Mouse (Mus musculus) heart, embryonic 15.5 days (tissue): Measurements from ENCODE around the gene Cyp17a1. TPM values are rescaled to one million over a fixed set of nuclear protein-coding genes. Genes with fewer than 3 reads are reported as not detected.

Source experiments
- ATAC-seq: fragments of 200-750 bp; cut with Nextera tagmentation; replicated peaks from 2 replicates; pipeline ENCODE4 v1.8.0; 2017; ENCODE audit warnings: low read depth, moderate TSS enrichment; ENCODE audit not compliant: insufficient number of reproducible peaks, insufficient read depth, low FRiP score
- H3K27ac ChIP-seq: fragments of 300-500 bp; sonication (generic); 2 replicates; pipeline ENCODE4 v1.5.1; 2015; ENCODE audit warnings: mild to moderate bottlenecking, inconsistent platforms
- H3K27me3 ChIP-seq: fragments of 300-500 bp; sonication (generic); 2 replicates; pipeline ENCODE4 v1.6.1; 2015; ENCODE audit warnings: inconsistent platforms
- H3K36me3 ChIP-seq: fragments of 300-500 bp; sonication (generic); 2 replicates; pipeline ENCODE4 v1.6.1; 2015; ENCODE audit warnings: mild to moderate bottlenecking, inconsistent platforms
- H3K4me1 ChIP-seq: fragments of 300-500 bp; sonication (generic); replicated peaks from 2 replicates; pipeline ENCODE4 v1.6.1; 2015; ENCODE audit warnings: inconsistent platforms
- H3K4me2 ChIP-seq: fragments of 300-500 bp; sonication (generic); 2 replicates; pipeline ENCODE4 v1.6.1; 2015; ENCODE audit warnings: inconsistent platforms, mild to moderate bottlenecking, moderate library complexity
- H3K4me3 ChIP-seq: fragments of 300-500 bp; sonication (generic); 2 replicates; pipeline ENCODE4 v1.5.1; 2015; ENCODE audit warnings: mild to moderate bottlenecking, inconsistent platforms
- H3K9ac ChIP-seq: fragments of 300-500 bp; sonication (generic); 2 replicates; pipeline ENCODE4 v1.6.1; 2015; ENCODE audit warnings: mild to moderate bottlenecking, inconsistent platforms
- H3K9me3 ChIP-seq: fragments of 300-500 bp; sonication (generic); replicated peaks from 2 replicates; pipeline ENCODE4 v1.6.1; 2016; ENCODE audit warnings: inconsistent platforms
- WGBS: fragments of 180-500 bp; shearing (Covaris S2); methylation state at CpG from one replicate; pipeline ENCODE4 v1.1.7; 2015; ENCODE audit warnings: mixed read lengths; 5-methylcytosine and 5-hydroxymethylcytosine counted together
- polyA plus RNA-seq: library from polyadenylated mRNA; unstranded; fragments of >200 nt; fragmentation: Nextera tagmentation; extraction: Ambion mirVana; gene quantifications from 2 replicates; pipeline ENCODE4 v1.2.1, GENCODE M21; 2015

Cyp17a1 gene
- polyA plus RNA-seq, 1 experiment from 2014 or later = 0.89 TPM

DNA sequence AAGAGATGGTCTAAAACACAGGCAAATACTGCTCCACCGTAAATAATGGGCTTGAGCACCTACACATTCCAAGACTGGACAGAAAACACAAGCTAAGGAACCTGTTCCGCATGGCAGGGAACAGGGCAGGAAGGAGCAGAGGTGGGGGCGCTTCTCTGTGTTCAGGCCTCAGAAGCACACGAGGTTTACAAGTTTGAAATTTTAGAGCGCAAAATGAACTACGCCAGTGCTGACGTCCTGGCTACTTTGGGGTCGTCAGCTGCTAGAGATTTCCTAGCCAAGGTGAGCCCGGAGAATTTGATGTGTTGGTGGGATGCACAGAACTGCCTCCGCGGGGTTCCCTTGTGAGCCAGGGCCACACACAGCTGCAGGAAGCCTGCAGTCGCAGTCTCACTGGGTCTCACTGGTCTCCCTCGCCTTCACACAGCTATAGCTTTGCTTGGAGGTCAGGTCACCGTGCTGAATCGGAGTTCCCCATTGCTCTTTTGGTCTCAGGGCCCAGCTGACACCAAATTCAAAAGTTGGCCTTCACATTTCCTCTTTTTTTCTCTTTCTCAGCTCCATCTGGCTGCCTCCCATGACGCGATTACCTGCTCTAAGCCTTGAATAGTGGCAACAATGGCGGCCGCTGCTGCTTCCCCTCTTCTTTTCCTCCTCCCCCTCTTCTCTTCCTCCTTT is 25.0 kb upstream of the Cyp17a1 start:
- Histone ChIP-seq H3K9me3 (no peaks in the 10 kb centered on the region), H3K27ac (no peak overlapping the region), H3K36me3 (peaks cover 3% of the 10 kb centered on the region; the same call in 1 of the 2 replicates), H3K4me1 (no peaks in the 10 kb centered on the region), H3K27me3 (no peaks in the 10 kb centered on the region), H3K9ac (no peak overlapping the region), H3K4me3 (no peak overlapping the region), H3K4me2 (no peak overlapping the region)
- no peak for ATAC-seq
- 59% methylated on average over 19 of the region's 19 CpGs for WGBS

DNA sequence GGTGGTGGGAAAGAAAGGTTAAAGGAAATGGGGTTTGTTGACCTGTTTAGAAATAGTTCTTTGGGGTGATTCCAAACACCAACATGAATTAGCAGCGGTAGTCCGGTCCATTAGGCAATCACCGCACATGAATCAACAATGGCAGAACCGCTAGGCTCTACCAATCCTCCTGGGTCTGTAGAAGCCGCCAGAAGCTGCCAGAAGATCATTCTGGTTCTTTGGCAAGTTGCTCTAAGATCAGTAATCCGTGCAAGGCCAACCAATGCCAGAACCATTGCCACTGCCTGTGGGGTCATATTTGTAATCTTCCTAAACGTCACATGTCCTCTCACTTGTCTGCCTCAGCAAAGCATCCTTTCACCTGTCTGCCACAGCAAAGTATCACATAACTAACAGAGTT is 24.0 kb upstream of the Cyp17a1 start:
- Histone ChIP-seq H3K4me2 (no peak overlapping the region), H3K9me3 (no peaks in the 10 kb centered on the region), H3K4me3 (no peak overlapping the region), H3K9ac (no peak overlapping the region), H3K27me3 (no peaks in the 10 kb centered on the region), H3K27ac (no peak overlapping the region), H3K4me1 (no peaks in the 10 kb centered on the region), H3K36me3 (peaks cover 3% of the 10 kb centered on the region; the same call in 1 of the 2 replicates)
- ATAC-seq = no peak
- WGBS = 92% methylated on average over 7 of the region's 7 CpGs

DNA sequence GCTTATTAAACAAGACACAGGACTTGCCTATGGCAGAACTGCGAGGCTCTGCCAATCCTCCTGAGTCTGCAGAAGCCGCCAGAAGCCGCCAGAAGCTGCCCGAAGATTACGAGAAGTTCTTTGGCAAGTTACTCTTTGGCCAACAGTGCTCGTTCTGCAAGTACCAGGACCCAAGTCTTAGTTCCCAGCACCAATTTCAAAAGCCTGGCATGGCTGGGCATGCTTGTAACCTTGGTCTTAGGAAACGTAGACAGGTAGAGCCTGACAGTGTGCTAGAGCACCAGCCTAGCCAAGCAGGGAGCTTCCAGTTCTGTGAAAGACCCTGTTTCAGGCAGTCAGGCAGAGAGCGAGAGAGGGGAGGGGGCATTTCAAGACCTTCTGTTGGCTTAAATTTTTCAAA is 23.5 kb upstream of the Cyp17a1 start:
- WGBS = 93% methylated on average over 8 of the region's 8 CpGs
- Histone ChIP-seq H3K27me3 (no peaks in the 10 kb centered on the region), H3K27ac (no peak overlapping the region), H3K9me3 (no peaks in the 10 kb centered on the region), H3K4me2 (no peak overlapping the region), H3K4me3 (no peak overlapping the region), H3K36me3 (peaks cover 3% of the 10 kb centered on the region; the same call in 1 of the 2 replicates), H3K4me1 (no peaks in the 10 kb centered on the region), H3K9ac (no peak overlapping the region)
- no peak for ATAC-seq

DNA sequence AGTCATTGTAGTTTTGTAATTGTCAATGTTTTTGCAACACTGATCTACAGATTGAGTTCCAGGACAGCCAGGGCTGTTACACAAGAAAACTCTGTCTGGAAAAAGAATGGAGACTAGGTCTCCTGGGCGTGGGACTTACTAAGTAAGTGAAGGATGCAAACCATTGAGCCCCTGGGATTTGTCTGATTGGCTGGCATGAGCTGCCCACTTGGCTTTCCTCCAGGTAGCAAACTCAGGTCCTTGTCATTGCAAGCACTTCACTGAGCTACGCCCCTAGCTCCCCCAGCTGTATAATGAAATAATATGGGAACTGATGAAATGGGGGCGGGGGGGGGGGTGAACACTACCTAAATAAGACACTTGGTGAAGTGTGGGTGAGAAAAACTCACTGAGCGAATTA is 20.2 kb upstream of the Cyp17a1 start:
- H3K36me3 ChIP-seq = 0 out of 2 replicates have a peak, but pooled peaks cover 3% of the 10 kb centered on the region
- no peak overlapping the region for H3K4me2 ChIP-seq
- no peak overlapping the region for H3K4me3 ChIP-seq
- no peak for ATAC-seq
- H3K27ac ChIP-seq = no peak overlapping the region
- 80% methylated on average over 4 of the region's 4 CpGs for WGBS
- no peaks in the 10 kb centered on the region for H3K27me3 ChIP-seq
- H3K4me1 ChIP-seq = peaks cover 10% of the 10 kb centered on the region
- no peak overlapping the region for H3K9ac ChIP-seq
- H3K9me3 ChIP-seq = no peaks in the 10 kb centered on the region

DNA sequence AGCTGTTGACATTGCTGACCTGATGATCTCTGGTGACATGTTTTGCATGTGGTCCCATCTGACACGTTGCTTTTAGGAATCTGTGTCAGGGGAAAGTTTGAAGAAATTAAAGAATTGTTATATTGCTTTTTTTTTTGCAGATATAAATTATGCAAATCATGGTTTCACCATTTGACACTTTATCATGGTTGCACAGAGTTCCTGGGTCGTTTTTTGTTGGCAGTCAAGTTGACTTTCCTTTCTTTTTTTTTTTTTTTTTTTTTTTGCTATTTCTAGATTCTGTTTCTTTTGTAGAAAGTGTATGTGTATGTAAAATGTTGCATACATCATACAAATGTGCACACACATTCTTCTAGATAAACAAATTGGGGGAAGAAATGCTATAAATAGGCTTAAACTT is 18.1 kb upstream of the Cyp17a1 start:
- H3K27me3 ChIP-seq = no peaks in the 10 kb centered on the region
- ATAC-seq = no peak
- no peaks in the 10 kb centered on the region for H3K9me3 ChIP-seq
- no peak overlapping the region for H3K4me3 ChIP-seq
- no peak overlapping the region for H3K4me2 ChIP-seq
- 69% methylated on average over 2 of the region's 2 CpGs for WGBS
- H3K27ac ChIP-seq = no peak overlapping the region
- H3K36me3 ChIP-seq = 0 out of 2 replicates have a peak, but pooled peaks cover 3% of the 10 kb centered on the region
- H3K9ac ChIP-seq = no peak overlapping the region
- peaks cover 10% of the 10 kb centered on the region for H3K4me1 ChIP-seq

DNA sequence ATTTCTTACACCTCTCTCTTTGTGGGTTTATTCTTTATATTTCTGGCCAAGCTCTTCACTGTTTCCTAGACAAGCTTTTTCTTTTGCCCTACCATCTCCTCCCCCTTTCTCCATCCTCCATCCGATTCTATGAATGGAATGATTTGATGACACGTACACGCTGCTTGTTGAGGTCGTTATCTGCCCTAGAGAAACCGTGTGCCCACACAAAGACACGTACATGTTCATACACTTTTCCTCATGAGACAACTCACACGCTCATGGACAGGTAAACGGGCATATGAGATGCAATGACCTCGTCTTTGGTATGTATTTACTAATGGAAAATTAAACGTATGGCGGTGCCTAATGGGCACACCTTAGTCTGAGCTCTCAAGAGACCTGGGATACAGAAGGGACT is 17.4 kb upstream of the Cyp17a1 start:
- Histone ChIP-seq H3K4me2 (peak overlapping the region; percentile 76), H3K27me3 (no peaks in the 10 kb centered on the region), H3K9ac (peak overlapping the region; percentile 96), H3K4me3 (peak overlapping the region; percentile 96), H3K36me3 (0 out of 2 replicates have a peak, but pooled peaks cover 3% of the 10 kb centered on the region), H3K27ac (0 out of 2 replicates have a peak overlapping the region, but pooled peaks have one; percentile 86), H3K4me1 (peaks cover 10% of the 10 kb centered on the region), H3K9me3 (no peaks in the 10 kb centered on the region)
- 72% methylated on average over 11 of the region's 11 CpGs for WGBS
- no peak for ATAC-seq

- peak within 1 kb of the TSS; percentile 96 for H3K9ac ChIP-seq
- peaks cover 10% of the 10 kb centered on the region for H3K4me1 ChIP-seq
- H3K27ac ChIP-seq = peak within 1 kb of the TSS; percentile 86
- WGBS = 2% methylated on average over 44 of the region's 44 CpGs
- ATAC-seq = peak; percentile 91
- no peaks in the 10 kb centered on the region for H3K27me3 ChIP-seq
- H3K9me3 ChIP-seq = no peaks in the 10 kb centered on the region
- H3K36me3 ChIP-seq = 0 out of 2 replicates have a peak, but pooled peaks cover 3% of the 10 kb centered on the region
- H3K4me3 ChIP-seq = peak within 1 kb of the TSS; percentile 96
- peak within 1 kb of the TSS; percentile 76 for H3K4me2 ChIP-seq
Measured at GRCm38 (mm10) chr19:46689460-46690372, 16.7 kb upstream of the Cyp17a1 start, which contains the start of gene Borcs7. Gene Borcs7 (plus strand): TSS chr19:46689906.

DNA sequence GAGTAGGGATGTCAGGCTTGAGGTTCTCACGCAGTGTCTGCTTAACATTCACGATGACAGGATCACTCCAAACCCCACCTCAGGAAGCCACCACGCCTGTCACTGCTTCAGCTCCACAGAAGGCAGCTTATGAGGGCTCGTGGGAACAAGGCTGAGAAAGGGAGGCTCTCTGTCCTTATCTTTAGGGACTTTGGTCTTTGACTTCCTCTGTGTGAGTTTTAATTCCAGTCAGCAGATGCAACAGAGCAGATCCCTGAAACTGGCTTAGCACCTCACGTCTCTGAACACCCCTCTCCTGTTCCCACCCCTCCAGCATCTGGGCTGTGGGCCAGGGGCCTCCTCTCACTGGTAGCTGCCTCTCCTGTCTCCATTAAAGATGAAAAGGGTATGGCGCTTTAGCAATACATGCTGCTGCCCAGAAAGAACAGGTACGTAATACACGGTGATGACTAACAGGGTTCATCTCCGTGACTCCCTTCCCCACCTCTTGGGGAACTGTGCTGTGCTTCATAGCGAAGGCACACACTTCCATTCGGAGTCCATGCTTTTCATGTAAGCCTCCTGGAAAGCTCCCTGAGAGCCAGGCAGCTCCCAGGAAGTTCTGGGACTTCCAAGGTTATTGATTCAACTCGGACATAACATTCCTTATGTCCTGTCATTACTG is 6.9 kb upstream of the Cyp17a1 start:
- no peak overlapping the region for H3K4me2 ChIP-seq
- no peak overlapping the region for H3K4me3 ChIP-seq
- H3K36me3 ChIP-seq = no peaks in the 10 kb centered on the region
- no peaks in the 10 kb centered on the region for H3K27me3 ChIP-seq
- H3K4me1 ChIP-seq = peaks cover 9% of the 10 kb centered on the region
- H3K9me3 ChIP-seq = no peaks in the 10 kb centered on the region
- WGBS = 42% methylated on average over 12 of the region's 12 CpGs
- peak; percentile 47; the same call in 1 of the 2 replicates for ATAC-seq
- no peak overlapping the region for H3K9ac ChIP-seq
- no peak overlapping the region for H3K27ac ChIP-seq

DNA sequence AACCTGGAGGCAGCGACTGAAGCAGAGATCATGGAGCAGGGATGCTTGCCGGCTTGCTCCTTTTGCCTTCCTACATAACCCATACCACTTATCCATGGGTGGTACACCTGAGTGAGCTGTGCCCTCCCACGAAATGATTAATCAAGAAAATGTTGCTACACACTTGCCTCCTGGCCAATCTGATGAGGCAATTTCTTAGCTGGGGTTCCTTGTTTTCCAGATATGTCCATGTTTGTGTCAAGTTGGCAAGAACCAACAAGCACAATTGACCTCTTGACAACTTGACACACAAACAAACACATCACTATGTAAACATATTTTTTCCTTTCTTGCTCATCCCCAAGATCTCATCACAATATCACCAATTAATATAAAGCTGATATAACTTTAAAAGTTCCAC is 2.7 kb upstream of the Cyp17a1 start:
- Histone ChIP-seq H3K9me3 (no peaks in the 10 kb centered on the region), H3K9ac (no peak overlapping the region), H3K27ac (no peak overlapping the region), H3K4me2 (no peak overlapping the region), H3K27me3 (0 out of 2 replicates have a peak, but pooled peaks cover 3% of the 10 kb centered on the region), H3K36me3 (no peaks in the 10 kb centered on the region), H3K4me1 (peaks cover 16% of the 10 kb centered on the region), H3K4me3 (no peak overlapping the region)
- WGBS = 82% methylated on average over 3 of the region's 3 CpGs
- ATAC-seq = no peak

GRCm38 (mm10) chr19:46670691-46671090 is 2.3 kb downstream of the Cyp17a1 start:
- Histone ChIP-seq H3K9me3 (no peaks in the 10 kb centered on the region), H3K4me3 (no peak overlapping the region), H3K36me3 (no peaks in the 10 kb centered on the region), H3K27me3 (peaks cover 8% of the 10 kb centered on the region; the same call in 1 of the 2 replicates), H3K4me2 (no peak overlapping the region), H3K4me1 (peaks cover 7% of the 10 kb centered on the region; the same call in 1 of the 2 replicates), H3K9ac (no peak overlapping the region), H3K27ac (no peak overlapping the region)
- ATAC-seq = peak; percentile 78; the same call in 1 of the 2 replicates
- 17% methylated on average over 13 of the region's 13 CpGs for WGBS

DNA sequence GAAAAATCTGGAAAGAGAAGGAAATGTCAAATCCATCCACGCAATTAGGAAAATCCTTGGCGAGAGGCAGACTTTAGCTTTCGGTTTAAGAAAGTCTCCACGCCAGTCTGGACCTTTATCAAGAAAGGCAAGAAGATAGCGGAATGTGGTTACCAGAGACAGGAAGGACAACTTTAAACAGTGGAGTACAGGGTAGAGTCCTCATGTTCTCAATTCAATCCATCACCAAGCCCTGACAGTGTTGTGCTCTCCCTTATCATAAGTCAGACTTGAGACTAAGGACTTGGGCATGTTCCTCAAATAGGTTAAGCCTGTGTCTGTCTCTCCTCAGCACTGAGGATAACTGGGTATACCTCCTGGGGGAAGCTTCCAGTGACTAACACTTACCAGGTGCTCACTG is 3.2 kb downstream of the Cyp17a1 start:
- Histone ChIP-seq H3K4me3 (no peak overlapping the region), H3K27ac (no peak overlapping the region), H3K36me3 (no peaks in the 10 kb centered on the region), H3K4me1 (peaks cover 7% of the 10 kb centered on the region; the same call in 1 of the 2 replicates), H3K27me3 (peaks cover 8% of the 10 kb centered on the region; the same call in 1 of the 2 replicates), H3K9ac (no peak overlapping the region), H3K9me3 (no peaks in the 10 kb centered on the region), H3K4me2 (no peak overlapping the region)
- 35% methylated on average over 5 of the region's 5 CpGs for WGBS
- no peak for ATAC-seq
